Mouse (Mus musculus) CH12.LX (cell line): ENCODE results near the gene Kcng3. TPM values are rescaled to one million over a fixed set of nuclear protein-coding genes. Genes with fewer than 3 reads are reported as not detected.

ENCODE experiments used
- DNase-seq: peaks from one replicate; pipeline ENCODE4 v3.0.0-alpha.2; 2013; ENCODE audit errors: extremely low read depth
- H3K27ac ChIP-seq: 2 replicates; pipeline ENCODE4 v1.5.1; 2012; ENCODE audit warnings: low read depth, mild to moderate bottlenecking, control low read depth, moderate library complexity; ENCODE audit not compliant: insufficient read depth
- H3K27me3 ChIP-seq: replicated peaks from 2 replicates; pipeline ENCODE3; 2012; ENCODE audit warnings: inconsistent platforms
- H3K36me3 ChIP-seq, 2 experiments: replicated peaks in 1 of 2; 2 replicates each; pipeline versions ENCODE3 to v1.6.1; 2012; ENCODE audit warnings: inconsistent platforms in 1 of 2, low read length in 1 of 2, mild to moderate bottlenecking in 1 of 2, mixed read lengths in 1 of 2, moderate library complexity in 1 of 2; ENCODE audit not compliant: control insufficient read depth in 1 of 2, insufficient read depth in 1 of 2
- H3K4me1 ChIP-seq, 2 experiments: 2 replicates each; pipeline ENCODE4 v1.6.1; 2012; ENCODE audit warnings: inconsistent platforms in 1 of 2, moderate library complexity in 1 of 2; ENCODE audit not compliant: insufficient read depth in 2 of 2, control insufficient read depth in 1 of 2
- H3K4me2 ChIP-seq: 2 replicates; pipeline ENCODE4 v1.6.1; 2012; ENCODE audit warnings: low read depth, mild to moderate bottlenecking, control low read depth; ENCODE audit not compliant: poor library complexity, insufficient read depth, severe bottlenecking
- H3K4me3 ChIP-seq, 3 experiments: fragments of 150-350 bp in 1 of 3; sonication (generic) in 1 of 3; replicated peaks in 1 of 3; 2 replicates each; pipeline versions ENCODE3 to v1.5.1; 2011 to 2012; ENCODE audit warnings: low read depth in 2 of 3, low read length in 2 of 3, mild to moderate bottlenecking in 2 of 3, moderate library complexity in 2 of 3, control low read depth in 1 of 3, improper control_type of control experiment in 1 of 3, inconsistent platforms in 1 of 3, mixed read lengths in 1 of 3; ENCODE audit not compliant: poor library complexity in 1 of 3
- H3K79me2 ChIP-seq: replicated peaks from 2 replicates; pipeline ENCODE4 v1.6.1; 2012; ENCODE audit warnings: mild to moderate bottlenecking, moderate library complexity; ENCODE audit not compliant: control insufficient read depth, poor library complexity, insufficient read depth, severe bottlenecking; ENCODE audit errors: extremely low read depth
- H3K9ac ChIP-seq: 2 replicates; pipeline ENCODE4 v1.6.1; 2012; ENCODE audit warnings: low read depth, mild to moderate bottlenecking, control low read depth, moderate library complexity; ENCODE audit not compliant: insufficient read depth
- H3K9me3 ChIP-seq: replicated peaks from 2 replicates; pipeline ENCODE3; 2012; ENCODE audit warnings: low read length, inconsistent platforms, mixed read lengths
- BHLHE40 ChIP-seq: IDR thresholded peaks from 2 replicates; pipeline ENCODE4 v1.6.1; 2011; ENCODE audit warnings: mild to moderate bottlenecking, low read depth, low read length, improper control_type of control experiment
- CHD1 ChIP-seq: IDR thresholded peaks from 2 replicates; pipeline ENCODE4 v1.6.1; 2012; ENCODE audit warnings: low read depth, low read length, improper control_type of control experiment, inconsistent platforms
- E2F4 ChIP-seq: IDR thresholded peaks from 2 replicates; pipeline ENCODE4 v1.6.1; 2011; ENCODE audit warnings: low read depth, low read length, improper control_type of control experiment; ENCODE audit not compliant: insufficient replicate concordance
- EP300 ChIP-seq: IDR thresholded peaks from 2 replicates; pipeline ENCODE4 v1.6.1; 2011; ENCODE audit warnings: low read length, improper control_type of control experiment
- ETS1 ChIP-seq: conservative IDR thresholded peaks from 2 replicates; pipeline ENCODE4 v1.6.1; 2012; ENCODE audit warnings: low read depth, mild to moderate bottlenecking, inconsistent platforms, low read length, improper control_type of control experiment, moderate library complexity
- IRF4 ChIP-seq: IDR thresholded peaks from 2 replicates; pipeline ENCODE4 v1.6.1; 2014; ENCODE audit warnings: low read depth, mild to moderate bottlenecking, inconsistent platforms, low read length, improper control_type of control experiment
- MEF2A ChIP-seq: IDR thresholded peaks from 2 replicates; pipeline ENCODE4 v1.6.1; 2014; ENCODE audit warnings: low read depth, mild to moderate bottlenecking, inconsistent platforms, low read length, improper control_type of control experiment, borderline replicate concordance
- MXI1 ChIP-seq: IDR thresholded peaks from 2 replicates; pipeline ENCODE4 v1.6.1; 2011; ENCODE audit warnings: mild to moderate bottlenecking, low read depth, low read length, improper control_type of control experiment
- NELFE ChIP-seq: IDR thresholded peaks from 2 replicates; pipeline ENCODE4 v1.6.1; 2011; ENCODE audit warnings: low read depth, low read length, improper control_type of control experiment
- POLR2AphosphoS2 ChIP-seq: IDR thresholded peaks from 2 replicates; pipeline ENCODE4 v1.6.1; 2011; ENCODE audit warnings: low read depth, low read length, improper control_type of control experiment
- RCOR1 ChIP-seq: conservative IDR thresholded peaks from 2 replicates; pipeline ENCODE4 v1.6.1; 2012; ENCODE audit warnings: low read depth, mild to moderate bottlenecking, inconsistent platforms, low read length, improper control_type of control experiment
- SIN3A ChIP-seq: IDR thresholded peaks from 2 replicates; pipeline ENCODE4 v1.6.1; 2012; ENCODE audit warnings: low read length, improper control_type of control experiment, inconsistent platforms
- TBP ChIP-seq: conservative IDR thresholded peaks from 2 replicates; pipeline ENCODE4 v1.6.1; 2011; ENCODE audit warnings: low read depth, low read length, improper control_type of control experiment
- UBTF ChIP-seq: IDR thresholded peaks from 2 replicates; pipeline ENCODE4 v1.6.1; 2012; ENCODE audit warnings: low read depth, mild to moderate bottlenecking, inconsistent platforms, low read length, improper control_type of control experiment, moderate library complexity
- USF1 ChIP-seq: IDR thresholded peaks from 2 replicates; pipeline ENCODE4 v1.6.1; 2014; ENCODE audit warnings: low read depth, mild to moderate bottlenecking, inconsistent platforms, low read length, improper control_type of control experiment
- ZNF384 ChIP-seq: IDR thresholded peaks from 2 replicates; pipeline ENCODE4 v1.6.1; 2012; ENCODE audit warnings: low read depth, low read length, improper control_type of control experiment, inconsistent platforms
- dilution Hi-C: fragments of 300-500 bp; cut with MboI; formaldehyde crosslinking; loops from 2 replicates; pipeline ENCODE4 v1.14.3; 2020; ENCODE audit warnings: low sequenced_read_pairs; ENCODE audit not compliant: extremely low pct_unique_long_range_greater_than_20kb, extremely low pct_ligation_motif_present
- in situ Hi-C: fragments of 300-500 bp; cut with MboI; formaldehyde crosslinking; loops from 3 replicates; pipeline ENCODE4 v1.14.3; 2019; ENCODE audit warnings: low sequenced_read_pairs, low pct_ligation_motif_present, low pct_unique_long_range_greater_than_20kb, mixed read lengths
- polyA plus RNA-seq: library from polyadenylated mRNA; unstranded; fragments of >175 nt; gene quantifications from 2 replicates; pipeline ENCODE4 v1.2.1, GENCODE M21; 2012; ENCODE audit warnings: low read depth; ENCODE audit not compliant: insufficient read length
- total RNA-seq, 2 experiments: library from RNA; depleted of rRNA; stranded (reverse); fragments of 300-350 nt in 1 of 2; fragments of >200 nt in 1 of 2; gene quantifications; 2 replicates each; pipeline ENCODE4 v1.2.3; 2012 to 2014

Gene Kcng3
- total and polyA plus RNA-seq, 3 experiments, result not detected

- in situ Hi-C loops, result no loop called here
- Histone ChIP-seq H3K36me3 (no peaks in the 10 kb centered on the region), H3K4me2 (no peak overlapping the region), H3K9ac (no peak overlapping the region), H3K9me3 (peaks cover under 1% of the 10 kb centered on the region), H3K4me1 (no peaks in the 10 kb centered on the region), H3K79me2 (no peaks in the 10 kb centered on the region), H3K27me3 (no peaks in the 10 kb centered on the region), H3K4me3 (no peak overlapping the region), H3K27ac (no peak overlapping the region)
- dilution Hi-C loops, result no loop called here
- TF ChIP-seq MEF2A, result no peak
- no peak for TF ChIP-seq EP300
- no peak for TF ChIP-seq NELFE
- no peak for TF ChIP-seq BHLHE40
- TF ChIP-seq USF1, result no peak
- TF ChIP-seq UBTF, result no peak
- TF ChIP-seq TBP, result no peak
- no peak for TF ChIP-seq RCOR1
- no peak for TF ChIP-seq ZNF384
- no peak for DNase-seq
These were observed 92.2 kb downstream of the Kcng3 start for GRCm38 (mm10) chr17:83539262-83540037.

GRCm38 (mm10) chr17:83538694-83539093 is 93.0 kb downstream of the Kcng3 start:
- dilution Hi-C loops, result no loop called here
- Histone ChIP-seq H3K36me3 (no peaks in the 10 kb centered on the region), H3K4me3 (no peak overlapping the region), H3K9me3 (peaks cover 5% of the 10 kb centered on the region), H3K27me3 (no peaks in the 10 kb centered on the region), H3K79me2 (no peaks in the 10 kb centered on the region), H3K4me1 (no peaks in the 10 kb centered on the region; a peak in 1 of 4 replicates), H3K27ac (no peak overlapping the region), H3K9ac (no peak overlapping the region), H3K4me2 (no peak overlapping the region)
- in situ Hi-C loops, result no loop called here
- TF ChIP-seq CHD1, result no peak
- TF ChIP-seq TBP, result no peak
- no peak for TF ChIP-seq MXI1
- TF ChIP-seq POLR2AphosphoS2, result no peak
- no peak for TF ChIP-seq E2F4
- no peak for TF ChIP-seq UBTF
- no peak for DNase-seq

GRCm38 (mm10) chr17:83538141-83538540 is 93.6 kb downstream of the Kcng3 start:
- no peak overlapping the region for H3K4me3 ChIP-seq
- no peak overlapping the region for H3K9ac ChIP-seq
- in situ Hi-C loops, result no loop called here
- H3K9me3 ChIP-seq, result peaks cover 5% of the 10 kb centered on the region
- H3K36me3 ChIP-seq, result no peaks in the 10 kb centered on the region
- no peaks in the 10 kb centered on the region for H3K79me2 ChIP-seq
- no peak overlapping the region for H3K27ac ChIP-seq
- dilution Hi-C loops, result no loop called here
- DNase-seq, result no peak
- no peak overlapping the region for H3K4me2 ChIP-seq
- no peaks in the 10 kb centered on the region for H3K27me3 ChIP-seq
- TF ChIP-seq ZNF384 (no peak), RCOR1 (no peak), ETS1 (no peak), SIN3A (no peak), IRF4 (no peak)
- H3K4me1 ChIP-seq, result no peaks in the 10 kb centered on the region; a peak in 1 of 4 replicates
